In the genomic region with DNA sequence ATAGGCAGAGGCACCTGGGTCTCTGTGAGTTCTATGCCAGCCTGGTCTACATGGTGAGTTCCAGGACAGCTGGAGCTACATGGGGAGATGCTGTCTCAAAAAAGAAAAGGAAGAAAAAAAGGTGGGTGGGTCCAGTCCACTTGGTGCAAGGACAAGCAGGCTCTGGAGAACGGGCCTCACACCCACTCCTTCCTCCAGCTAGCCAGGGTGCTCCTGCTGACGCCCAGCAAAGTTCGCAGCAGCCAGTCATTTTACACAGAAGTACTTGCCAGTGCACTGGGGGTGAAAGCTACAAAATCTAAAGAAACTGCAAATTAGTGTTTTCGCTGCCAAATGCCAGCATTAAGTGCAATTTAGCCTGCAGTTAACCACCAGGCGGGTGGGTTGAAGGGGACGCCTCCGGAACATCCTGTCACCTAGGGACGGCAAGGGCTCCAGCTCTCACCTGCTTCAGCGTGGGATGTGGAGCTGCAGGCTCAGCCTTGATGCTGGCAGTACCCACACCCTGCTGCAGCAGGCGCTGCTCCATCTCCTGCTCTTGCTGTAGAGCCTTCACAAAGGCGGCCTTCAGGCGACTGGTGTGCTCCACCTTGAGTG, we compare ENCODE assay signal across 13 mouse cellular contexts. TPM values are rescaled to one million over a fixed set of nuclear protein-coding genes. Genes with fewer than 3 reads are reported as not detected.
"Had no signal": no experiment of that assay in that cellular context is flagged by ENCODE, and none has a peak within 500 bp of the region (broad histone marks: within the 10 kb centered on the region; RNA-seq: fewer than 3 reads in every experiment).

No protein-coding gene starts in this region.

- H3K4me3 ChIP-seq: intestine, embryonic 15.5 days; kidney, embryonic 15.5 days; limb, embryonic 10.5 days; liver, embryonic 15.5 days; midbrain, embryonic 13.5 days had no signal

- DNase-seq: kidney, adult 2 months; kidney, postnatal 25 days; lung, adult 2 months; lung, postnatal 36 days; thymus, postnatal 4 days had no signal

- H3K4me1 ChIP-seq: intestine, embryonic 15.5 days; kidney, embryonic 15.5 days; limb, embryonic 10.5 days; midbrain, embryonic 13.5 days had no signal

- ATAC-seq: intestine, embryonic 15.5 days; lung, postnatal 0 days; midbrain, embryonic 13.5 days had no signal

- H3K27ac ChIP-seq: intestine, embryonic 15.5 days; kidney, embryonic 15.5 days; limb, embryonic 10.5 days; liver, embryonic 15.5 days; midbrain, embryonic 13.5 days had no signal

RNA-seq across cellular contexts. Expression of a gene that starts 10.1 kb away (rescaled TPM):
- total RNA-seq: megakaryocyte progenitor cell, adult 5-6 weeks had no signal

RNA-seq across cellular contexts. Expression of a gene that starts 10.6 kb away (rescaled TPM):
- total RNA-seq: midbrain, postnatal 0 days had no signal

RNA-seq across cellular contexts. Expression of a gene that starts 25.1 kb away (rescaled TPM):
- total RNA-seq: megakaryocyte progenitor cell, adult 5-6 weeks had no signal
